Mouse (Mus musculus) right cerebral cortex, postnatal 10 days (tissue): ENCODE data around the gene Efl1.

Experiments used
- DNase-seq, 2 experiments: peaks; one replicate each; pipeline ENCODE4 v3.0.0; 2021; ENCODE audit warnings: low spot score in 2 of 2

Gene Efl1

DNA sequence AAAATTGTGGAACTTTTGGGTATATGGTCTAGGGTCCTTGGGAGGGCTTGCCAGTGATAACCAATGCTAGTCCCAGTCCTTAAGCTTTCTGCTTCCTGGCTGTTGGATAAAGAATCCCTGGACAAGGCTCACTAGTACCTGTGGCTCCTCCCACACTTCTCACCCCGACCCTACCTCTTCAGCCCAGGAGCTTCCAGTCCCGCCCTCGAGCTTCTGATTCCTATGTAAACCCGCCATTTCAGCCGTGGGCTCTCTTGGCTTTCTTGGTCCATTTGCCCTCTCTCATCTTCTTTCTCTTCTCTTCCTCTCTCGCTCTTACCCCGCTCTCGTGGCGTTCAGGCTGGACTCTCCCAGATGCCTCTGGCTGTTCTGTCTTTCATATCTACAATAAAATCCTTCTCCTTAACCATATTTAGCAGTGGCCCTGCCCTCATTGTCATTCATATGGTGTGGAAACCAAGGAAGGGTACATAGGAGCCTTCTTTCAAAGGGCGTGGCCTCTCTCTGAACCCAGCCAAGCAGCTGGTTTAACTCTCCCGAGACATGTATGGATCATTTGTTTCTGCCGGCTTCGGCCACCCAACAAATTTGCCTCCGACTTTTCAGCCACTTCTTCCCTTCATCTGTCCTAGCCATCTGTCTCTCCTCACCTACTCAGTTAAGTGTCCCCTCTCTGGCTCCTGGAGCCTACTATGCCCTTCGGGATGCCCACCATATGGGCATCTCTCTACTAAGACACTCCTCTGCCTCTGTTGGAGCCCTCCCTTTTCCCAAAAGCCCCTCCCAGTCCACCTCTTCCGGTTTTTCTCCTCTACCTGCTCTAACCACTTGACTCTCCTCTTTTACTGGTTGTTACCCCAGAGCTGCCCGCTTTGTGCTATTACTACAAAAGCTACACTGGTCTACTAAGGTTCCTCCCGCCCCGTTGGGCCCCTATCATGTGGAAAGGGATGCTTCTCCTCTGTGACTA is 164.1 kb downstream of the Efl1 start:
- DNase-seq, result no peak

DNA sequence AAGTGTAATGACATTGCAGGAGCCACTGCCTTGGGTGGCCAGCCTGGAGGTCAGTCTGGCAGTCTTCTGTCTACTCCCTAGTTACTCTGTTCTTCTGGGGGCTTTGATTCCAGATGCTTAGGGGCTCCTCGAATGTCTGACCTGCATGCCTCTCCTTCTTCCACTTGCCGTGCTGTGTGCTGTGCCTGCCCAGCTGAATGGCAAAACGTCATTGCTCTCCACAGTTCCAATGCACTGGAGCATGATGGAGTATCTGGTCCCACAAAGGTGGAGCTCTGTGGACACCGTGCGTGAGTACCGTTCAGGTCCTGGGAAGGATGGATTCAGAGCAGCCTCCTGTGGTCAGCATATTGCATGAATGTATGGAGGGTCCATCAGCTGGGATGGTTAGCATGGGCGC is 171.1 kb downstream of the Efl1 start:
- DNase-seq, result no peak

GRCm38 (mm10) chr7:82820661-82821060 is 172.2 kb downstream of the Efl1 start:
- DNase-seq, result no peak

DNA sequence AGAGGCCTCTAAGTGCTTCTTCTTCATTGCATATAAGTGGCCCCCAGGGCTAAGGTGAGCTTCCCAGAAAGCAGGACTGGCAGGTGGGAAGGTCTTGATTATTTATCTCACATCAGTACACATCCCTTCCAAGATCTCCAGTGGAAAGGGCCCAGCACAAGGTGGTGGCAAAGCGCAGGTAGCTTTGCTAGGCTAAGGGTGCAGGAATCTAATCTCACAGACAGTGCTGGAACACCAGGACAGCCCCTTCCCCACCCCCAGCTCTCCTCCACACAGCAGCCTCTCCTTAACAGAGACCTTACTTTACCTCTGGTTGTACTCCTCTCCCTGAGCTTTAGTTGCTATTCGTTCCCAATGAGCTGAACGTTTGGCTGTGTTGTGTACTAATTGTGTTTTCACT is 173.1 kb downstream of the Efl1 start:
- no peak for DNase-seq

DNA sequence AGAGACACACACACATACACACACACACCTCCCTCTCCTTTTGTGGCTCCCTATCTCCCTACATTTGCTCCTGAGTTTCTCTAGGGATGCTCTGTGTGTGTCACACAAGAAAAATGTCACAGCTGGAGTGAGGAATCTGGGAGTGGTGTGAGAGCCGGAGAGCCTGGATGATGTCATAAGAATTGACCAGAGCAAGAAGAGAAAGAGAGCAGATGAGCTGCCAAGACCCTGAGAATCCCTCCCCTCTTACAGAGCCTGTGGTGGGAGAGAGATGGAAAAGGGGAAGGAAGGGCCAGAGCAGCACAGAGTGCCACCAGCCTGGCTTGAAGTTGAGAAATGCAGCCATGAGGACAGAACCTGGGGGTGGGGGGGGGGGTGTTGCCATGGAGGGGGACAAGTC is 174.1 kb downstream of the Efl1 start:
- DNase-seq, result no peak
